Mouse (Mus musculus) limb, embryonic 14.5 days (tissue): ENCODE results near the gene Nectin1. TPM values are rescaled to one million over a fixed set of nuclear protein-coding genes. Genes with fewer than 3 reads are reported as not detected.

Source experiments
- ATAC-seq: fragments of 200-750 bp; cut with Nextera tagmentation; 2 replicates; pipeline ENCODE4 v1.8.0; 2017; ENCODE audit warnings: low read depth, moderate number of reproducible peaks, moderate TSS enrichment; ENCODE audit not compliant: low FRiP score
- DNase-seq: peaks from one replicate; pipeline ENCODE4 v3.0.0-alpha.2; 2015; ENCODE audit warnings: low spot score
- H3K27ac ChIP-seq: fragments of 300-500 bp; sonication (generic); replicated peaks from 2 replicates; pipeline ENCODE4 v1.5.1; 2014; ENCODE audit warnings: low read depth, mild to moderate bottlenecking, low read length, moderate library complexity, mixed read lengths
- H3K27me3 ChIP-seq: fragments of 300-500 bp; sonication (generic); 2 replicates; pipeline ENCODE4 v1.6.1; 2014; ENCODE audit warnings: low read length, mixed read lengths; ENCODE audit not compliant: control insufficient read depth, insufficient read depth
- H3K36me3 ChIP-seq: fragments of 300-500 bp; sonication (generic); 2 replicates; pipeline ENCODE4 v1.6.1; 2014; ENCODE audit warnings: mild to moderate bottlenecking, low read length, moderate library complexity, mixed read lengths; ENCODE audit not compliant: control insufficient read depth, insufficient read depth
- H3K4me1 ChIP-seq: fragments of 300-500 bp; sonication (generic); 2 replicates; pipeline ENCODE4 v1.6.1; 2014; ENCODE audit warnings: antibody characterized with exemption, low read length, mixed read lengths; ENCODE audit not compliant: control insufficient read depth, insufficient read depth
- H3K4me2 ChIP-seq: fragments of 300-500 bp; sonication (generic); replicated peaks from 2 replicates; pipeline ENCODE4 v1.6.1; 2014; ENCODE audit warnings: low read depth, mild to moderate bottlenecking, low read length, moderate library complexity; ENCODE audit not compliant: severe bottlenecking
- H3K4me3 ChIP-seq: fragments of 300-500 bp; sonication (generic); replicated peaks from 2 replicates; pipeline ENCODE4 v1.5.1; 2014; ENCODE audit warnings: low read length
- H3K9ac ChIP-seq: fragments of 300-500 bp; sonication (generic); 2 replicates; pipeline ENCODE4 v1.6.1; 2014; ENCODE audit warnings: mild to moderate bottlenecking, low read depth, low read length, moderate library complexity; ENCODE audit not compliant: severe bottlenecking
- H3K9me3 ChIP-seq: fragments of 300-500 bp; sonication (generic); 2 replicates; pipeline ENCODE4 v1.6.1; 2016; ENCODE audit warnings: low read length; ENCODE audit not compliant: control insufficient read depth
- POLR2A ChIP-seq: fragments of 200-500 bp; IDR thresholded peaks from 2 replicates; pipeline ENCODE4 v1.8.0; 2012; ENCODE audit warnings: inconsistent platforms, mild to moderate bottlenecking, moderate library complexity, borderline replicate concordance; ENCODE audit not compliant: insufficient read depth, insufficient read length; ENCODE audit errors: extremely low read depth
- WGBS: fragments of 180-500 bp; shearing (Covaris S2); extraction: QIAGEN DNeasy Blood & Tissue Kit; methylation state at CpG from one replicate; pipeline ENCODE4 v1.1.7; 2014; 5-methylcytosine and 5-hydroxymethylcytosine counted together
- polyA plus RNA-seq, 2 experiments: library from polyadenylated mRNA; depleted of rRNA in 1 of 2; stranded (reverse) in 1 of 2; unstranded in 1 of 2; fragments of >200 nt; fragmentation: Nextera tagmentation in 1 of 2; extraction: Ambion mirVana in 1 of 2; gene quantifications; 2 replicates each; pipeline versions ENCODE4 v1.2.1 to v1.2.3; 2012 to 2014

The Nectin1 gene
- polyA plus RNA-seq, 2 experiments = 15.2 to 15.4 TPM

- Histone ChIP-seq H3K36me3 (no peaks in the 10 kb centered on the region), H3K9ac (no peak overlapping the region), H3K27me3 (no peaks in the 10 kb centered on the region), H3K9me3 (no peaks in the 10 kb centered on the region), H3K27ac (no peak overlapping the region), H3K4me3 (no peak overlapping the region), H3K4me2 (no peak overlapping the region), H3K4me1 (no peaks in the 10 kb centered on the region)
- DNase-seq = no peak
- no peak for ATAC-seq
- TF ChIP-seq POLR2A = no peak
- 7% methylated on average over 4 of the region's 4 CpGs for WGBS
Observed at GRCm38 (mm10) chr9:43724093-43724492, 19.7 kb upstream of the Nectin1 start.

- Histone ChIP-seq H3K4me2 (no peak overlapping the region), H3K4me3 (no peak overlapping the region), H3K27ac (no peak overlapping the region), H3K9me3 (no peaks in the 10 kb centered on the region), H3K4me1 (no peaks in the 10 kb centered on the region), H3K27me3 (no peaks in the 10 kb centered on the region), H3K36me3 (no peaks in the 10 kb centered on the region), H3K9ac (no peak overlapping the region)
- TF ChIP-seq POLR2A = no peak
- 17% methylated on average over 10 of the region's 10 CpGs for WGBS
- DNase-seq (no peak), ATAC-seq (no peak)
Observed at GRCm38 (mm10) chr9:43729450-43730266, 14.1 kb upstream of the Nectin1 start.

- Histone ChIP-seq H3K9ac (no peak overlapping the region), H3K27ac (no peak overlapping the region), H3K4me1 (no peaks in the 10 kb centered on the region), H3K36me3 (no peaks in the 10 kb centered on the region), H3K27me3 (no peaks in the 10 kb centered on the region), H3K4me3 (no peak overlapping the region), H3K4me2 (no peak overlapping the region), H3K9me3 (no peaks in the 10 kb centered on the region)
- ATAC-seq = no peak
- 23% methylated on average over 21 of the region's 22 CpGs for WGBS
- no peak for TF ChIP-seq POLR2A
- DNase-seq = no peak
Observed at GRCm38 (mm10) chr9:43730284-43731027, 13.3 kb upstream of the Nectin1 start.

GRCm38 (mm10) chr9:43731880-43732279 is 11.9 kb upstream of the Nectin1 start:
- no peaks in the 10 kb centered on the region for H3K4me1 ChIP-seq
- no peak overlapping the region for H3K9ac ChIP-seq
- no peak for TF ChIP-seq POLR2A
- no peak overlapping the region for H3K27ac ChIP-seq
- H3K36me3 ChIP-seq = no peaks in the 10 kb centered on the region
- H3K4me2 ChIP-seq = no peak overlapping the region
- 65% methylated on average over 6 of the region's 6 CpGs for whole genome bisulfite sequencing
- no peaks in the 10 kb centered on the region for H3K9me3 ChIP-seq
- ATAC-seq (no peak), DNase-seq (no peak)
- H3K4me3 ChIP-seq = no peak overlapping the region
- no peaks in the 10 kb centered on the region for H3K27me3 ChIP-seq

- 21% methylated on average over 8 of the region's 8 CpGs for WGBS
- Histone ChIP-seq H3K27ac (no peak overlapping the region), H3K36me3 (no peaks in the 10 kb centered on the region), H3K4me3 (no peak overlapping the region), H3K4me2 (no peak overlapping the region), H3K4me1 (peaks cover 6% of the 10 kb centered on the region), H3K9me3 (no peaks in the 10 kb centered on the region), H3K9ac (no peak overlapping the region), H3K27me3 (no peaks in the 10 kb centered on the region)
- DNase-seq (no peak), ATAC-seq (no peak)
- TF ChIP-seq POLR2A = no peak
Observed at GRCm38 (mm10) chr9:43732671-43733070, 11.1 kb upstream of the Nectin1 start.
